Mouse (Mus musculus) erythroblast, embryonic 14.5 days (primary cell): ENCODE results near the gene Tradd. TPM values are rescaled to one million over a fixed set of nuclear protein-coding genes. Genes with fewer than 3 reads are reported as not detected.

Experiments used
- H3K27me3 ChIP-seq: 2 replicates; pipeline ENCODE4 v1.6.1; 2012; ENCODE audit warnings: inconsistent platforms; ENCODE audit not compliant: control insufficient read depth
- H3K36me3 ChIP-seq: 2 replicates; pipeline ENCODE4 v1.6.1; 2012; ENCODE audit warnings: mild to moderate bottlenecking, inconsistent platforms; ENCODE audit not compliant: control insufficient read depth
- H3K4me1 ChIP-seq: 2 replicates; pipeline ENCODE4 v1.6.1; 2012; ENCODE audit warnings: inconsistent platforms; ENCODE audit not compliant: control insufficient read depth
- H3K4me3 ChIP-seq: replicated peaks from 2 replicates; pipeline ENCODE3; 2012; ENCODE audit warnings: moderate library complexity, mild to moderate bottlenecking, inconsistent platforms
- H3K9me3 ChIP-seq: 2 replicates; pipeline ENCODE4 v1.6.1; 2012; ENCODE audit warnings: low read length, inconsistent platforms, mixed read lengths; ENCODE audit not compliant: control insufficient read depth
- GATA1 ChIP-seq: IDR thresholded peaks from 2 replicates; pipeline ENCODE4 v1.6.1; 2012; ENCODE audit warnings: low read length, inconsistent platforms, mixed read lengths
- TAL1 ChIP-seq: IDR thresholded peaks from 3 replicates; pipeline ENCODE4 v1.6.1; 2012; ENCODE audit warnings: low read length, inconsistent platforms, mixed read lengths
- polyA plus RNA-seq: library from polyadenylated mRNA; stranded (reverse); fragments of >175 nt; gene quantifications from 2 replicates; pipeline ENCODE4 v1.2.3, GENCODE M21; 2012

Tradd gene
- polyA plus RNA-seq, 1 experiment: 1.7 TPM

DNA sequence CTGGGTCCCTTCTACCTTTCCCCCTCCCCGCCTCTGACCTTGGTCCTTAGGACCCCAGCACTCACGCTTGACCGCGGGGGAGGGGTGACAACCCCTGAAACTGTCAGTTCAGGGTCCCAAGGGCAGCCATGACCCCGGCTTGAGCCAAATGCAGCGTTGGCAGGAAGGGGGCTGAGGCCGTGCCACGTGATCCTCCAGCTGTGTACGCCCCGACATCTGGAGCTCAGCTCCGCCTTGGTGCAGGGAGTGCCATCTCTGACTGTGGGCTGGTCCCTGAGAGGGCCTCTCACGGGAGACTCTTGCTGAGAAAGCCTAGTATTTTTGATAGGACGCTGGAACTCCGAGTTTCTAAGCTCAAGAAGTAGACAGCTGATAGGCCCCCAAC lies 9.5 kb downstream of the Tradd start, which contains the start of gene B3gnt9:
B3gnt9 (minus strand) TSS at position 188 of the 385 bp plus-strand sequence.
- H3K36me3 ChIP-seq: peaks cover 50% of the 10 kb centered on the region
- H3K4me1 ChIP-seq: peaks cover 53% of the 10 kb centered on the region
- H3K9me3 ChIP-seq: no peaks in the 10 kb centered on the region; the same call in 1 of the 2 replicates
- TF ChIP-seq GATA1: no peak
- TF ChIP-seq TAL1: no peak
- H3K4me3 ChIP-seq: peak within 1 kb of the TSS; percentile 83
- H3K27me3 ChIP-seq: peaks cover 23% of the 10 kb centered on the region

DNA sequence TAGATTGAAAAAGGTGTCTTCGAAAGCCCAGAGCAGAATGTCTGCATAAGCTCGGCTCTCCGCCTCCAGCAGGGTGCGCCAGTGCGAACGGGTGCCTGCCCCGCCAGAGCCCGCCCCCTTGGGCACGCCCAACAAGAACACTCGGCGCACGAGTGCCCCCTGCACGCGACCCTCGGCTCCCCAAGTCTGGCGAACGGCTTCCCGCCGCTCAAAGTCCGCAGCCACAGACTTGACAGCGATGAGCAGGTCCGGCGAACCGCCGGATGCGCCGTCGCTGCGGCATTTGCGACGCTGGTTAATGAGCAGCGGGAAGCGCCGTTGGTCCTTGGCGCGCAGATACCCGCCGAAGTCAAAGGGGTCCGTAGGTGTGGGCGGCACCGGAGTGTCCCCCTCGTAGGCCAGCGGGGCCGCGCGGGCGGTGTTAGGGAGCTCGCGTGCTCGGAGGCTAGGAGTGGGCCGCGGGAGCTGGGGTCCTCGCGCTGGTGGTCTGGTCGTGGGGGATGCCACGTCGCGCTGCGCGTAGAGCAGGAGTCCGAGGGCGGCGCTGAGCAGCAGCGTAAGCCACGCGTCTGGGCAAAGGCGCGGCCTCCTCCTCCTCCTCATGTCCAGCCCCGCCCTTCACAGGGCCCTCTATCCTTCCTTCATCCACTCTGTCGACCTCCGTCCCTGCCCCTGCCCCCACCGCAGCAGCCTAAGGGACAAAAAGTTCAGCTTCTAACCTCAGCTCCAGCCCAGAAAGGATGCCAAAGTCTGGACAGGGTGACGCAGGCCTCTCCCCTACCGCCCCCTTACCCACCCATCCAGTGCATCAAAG lies 10.1 kb downstream of the Tradd start:
- H3K4me3 ChIP-seq: peak overlapping the region; percentile 83
- H3K27me3 ChIP-seq: peaks cover 17% of the 10 kb centered on the region
- peaks cover 47% of the 10 kb centered on the region for H3K4me1 ChIP-seq
- H3K36me3 ChIP-seq: peaks cover 56% of the 10 kb centered on the region
- no peaks in the 10 kb centered on the region; the same call in 1 of the 2 replicates for H3K9me3 ChIP-seq
- TF ChIP-seq GATA1 (no peak), TAL1 (no peak)

DNA sequence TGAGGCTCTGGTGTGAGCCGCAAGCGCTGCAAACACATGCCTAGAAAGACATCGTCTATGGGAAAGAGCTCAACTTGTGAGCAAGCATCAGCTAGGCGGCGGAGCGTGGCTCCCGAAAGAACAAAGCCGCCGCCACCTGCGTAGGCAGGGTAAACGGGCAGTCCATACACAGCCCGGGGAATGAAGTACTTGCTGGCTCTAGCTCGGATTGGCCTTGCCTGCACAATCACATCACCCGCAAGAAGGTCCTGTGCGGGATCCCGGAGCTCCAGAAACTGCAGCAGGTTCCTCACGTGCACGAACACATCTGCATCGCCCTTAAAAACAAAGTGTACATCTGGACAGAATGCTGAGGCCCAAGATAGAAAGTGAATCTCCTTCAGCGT lies 10.7 kb downstream of the Tradd start:
- Histone ChIP-seq H3K4me3 (peak overlapping the region; percentile 83), H3K27me3 (peaks cover 11% of the 10 kb centered on the region), H3K4me1 (peaks cover 41% of the 10 kb centered on the region), H3K36me3 (peaks cover 58% of the 10 kb centered on the region), H3K9me3 (no peaks in the 10 kb centered on the region)
- TF ChIP-seq GATA1 (no peak), TAL1 (no peak)

DNA sequence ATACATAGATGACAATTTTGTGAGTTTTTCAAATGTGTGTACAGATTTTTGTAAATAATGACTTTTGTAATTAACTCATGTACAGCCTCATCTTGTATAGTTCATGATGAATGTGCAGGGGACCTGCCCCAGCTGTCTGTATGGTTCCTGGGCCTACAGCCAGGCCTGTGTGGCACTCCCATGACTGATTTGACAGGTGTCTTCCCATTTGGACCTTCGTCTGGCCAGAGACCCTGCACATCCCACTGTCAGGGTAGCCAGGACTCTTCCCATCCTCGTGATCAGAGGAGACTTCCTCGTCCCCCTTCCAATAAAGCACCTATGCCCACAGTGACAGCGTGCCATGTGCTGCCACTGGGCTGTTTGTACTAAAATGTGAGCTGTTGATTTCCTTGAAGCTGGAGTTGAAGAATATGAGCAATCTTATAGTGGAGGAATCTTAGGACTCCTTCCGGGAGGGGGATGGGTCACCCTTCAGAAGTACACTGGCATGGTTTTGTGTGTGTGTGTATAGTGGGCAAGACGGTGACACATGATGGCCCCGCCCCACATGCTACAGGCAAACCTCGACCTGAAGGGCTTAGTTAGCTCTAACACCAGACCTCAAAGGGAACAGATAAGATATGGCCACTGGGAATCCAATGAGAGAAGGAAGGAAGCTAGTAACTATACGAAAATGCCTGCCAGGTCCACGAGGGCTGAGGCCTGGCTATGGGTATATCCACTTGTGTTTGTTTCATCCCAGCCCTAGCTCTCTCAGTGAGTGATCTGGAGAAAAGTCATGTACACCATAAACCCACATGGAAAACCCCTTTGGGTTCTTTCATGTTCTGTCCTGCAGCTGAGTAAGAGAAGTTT lies 11.5 kb downstream of the Tradd start:
- H3K27me3 ChIP-seq: peaks cover 2% of the 10 kb centered on the region
- peaks cover 40% of the 10 kb centered on the region for H3K4me1 ChIP-seq
- H3K9me3 ChIP-seq: no peaks in the 10 kb centered on the region
- no peak for TF ChIP-seq GATA1
- TF ChIP-seq TAL1: no peak
- H3K36me3 ChIP-seq: peaks cover 64% of the 10 kb centered on the region
- no peak overlapping the region for H3K4me3 ChIP-seq

DNA sequence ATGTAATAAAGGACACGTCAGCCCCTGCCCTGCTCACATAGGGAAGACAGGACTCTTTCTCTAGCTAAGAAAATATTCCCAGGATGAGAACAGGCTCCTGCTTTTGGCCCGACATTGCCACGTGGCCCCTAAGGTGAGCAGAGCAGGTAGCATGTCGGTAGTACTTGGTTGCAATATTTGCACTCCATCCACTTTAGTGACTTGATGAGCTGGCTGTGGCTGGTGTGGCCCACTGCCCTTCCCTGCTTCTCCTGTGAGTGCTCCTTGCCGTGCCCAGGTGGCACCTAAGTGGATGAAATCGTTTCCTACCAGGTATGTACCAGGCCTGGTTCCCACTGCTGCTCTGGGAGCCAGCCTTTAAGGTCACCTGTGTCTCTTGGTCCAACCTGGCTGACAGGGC lies 12.5 kb downstream of the Tradd start:
- Histone ChIP-seq H3K27me3 (no peaks in the 10 kb centered on the region), H3K4me1 (peaks cover 40% of the 10 kb centered on the region), H3K36me3 (peaks cover 73% of the 10 kb centered on the region), H3K9me3 (no peaks in the 10 kb centered on the region), H3K4me3 (no peak overlapping the region)
- TF ChIP-seq TAL1 (no peak), GATA1 (no peak)

DNA sequence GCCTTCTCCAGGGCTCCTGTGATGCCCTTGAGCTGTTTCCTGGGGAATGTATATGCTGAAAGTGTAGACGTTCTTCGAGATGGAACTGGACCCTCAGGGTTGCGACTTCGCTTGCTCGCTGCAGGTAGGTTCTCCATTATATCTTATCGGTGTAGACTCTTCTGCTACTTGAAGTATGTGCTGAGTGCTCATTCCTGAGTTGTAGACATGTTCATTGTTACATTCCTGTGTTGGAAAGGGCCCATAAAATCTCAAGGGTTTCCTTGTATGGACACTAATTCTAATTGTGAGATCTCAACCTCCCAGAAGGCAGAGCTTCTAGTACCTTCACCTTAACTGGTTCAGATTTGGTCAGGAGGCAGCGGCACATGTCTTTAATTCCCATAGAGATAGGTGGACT lies 23.4 kb downstream of the Tradd start:
- Histone ChIP-seq H3K9me3 (no peaks in the 10 kb centered on the region), H3K36me3 (peaks cover 89% of the 10 kb centered on the region)
- TF ChIP-seq TAL1 (no peak), GATA1 (no peak)

DNA sequence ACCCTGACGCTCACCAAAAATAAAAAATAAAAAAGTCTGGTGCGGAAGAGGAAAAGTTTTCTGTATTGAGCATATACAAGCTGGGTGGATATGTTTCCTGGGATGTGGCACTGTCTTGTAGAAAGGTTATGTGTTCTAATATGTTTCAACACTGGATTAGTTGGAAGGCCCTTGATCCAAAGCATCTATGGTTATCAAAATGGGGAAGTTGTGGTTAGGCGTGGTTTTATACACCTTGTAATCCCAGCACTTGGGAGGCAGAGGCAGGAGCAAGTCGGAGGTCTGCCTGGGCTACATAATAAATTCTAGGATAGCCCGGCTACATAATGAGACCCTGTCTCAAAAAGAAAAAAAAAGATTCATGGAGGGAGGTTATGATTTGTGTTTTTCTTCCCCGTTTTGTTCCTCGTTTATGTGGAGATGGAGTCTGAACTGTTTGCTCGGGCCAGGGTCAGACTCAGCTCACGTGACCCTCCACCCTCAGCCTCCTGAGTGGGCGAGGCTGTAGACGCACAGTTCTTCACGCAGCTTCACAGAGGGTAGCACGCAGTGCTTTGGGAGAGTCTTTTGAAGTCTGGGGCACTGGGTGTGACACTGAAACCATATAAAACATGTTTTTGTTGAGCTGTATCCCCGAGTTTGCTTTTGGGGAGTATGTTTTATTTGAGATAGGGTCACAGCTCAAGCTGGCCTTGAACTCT lies 26.8 kb downstream of the Tradd start:
- H3K9me3 ChIP-seq: no peaks in the 10 kb centered on the region
- no peak overlapping the region for H3K4me3 ChIP-seq
- peaks cover 20% of the 10 kb centered on the region for H3K4me1 ChIP-seq
- H3K36me3 ChIP-seq: peaks cover 93% of the 10 kb centered on the region
- H3K27me3 ChIP-seq: no peaks in the 10 kb centered on the region
- TF ChIP-seq TAL1 (no peak), GATA1 (no peak)

More for the DNA sequence above, 23.4 kb downstream of the Tradd start:
- Histone ChIP-seq H3K4me1 (0 out of 2 replicates have a peak, but pooled peaks cover 2% of the 10 kb centered on the region), H3K27me3 (no peaks in the 10 kb centered on the region), H3K4me3 (no peak overlapping the region)

DNA sequence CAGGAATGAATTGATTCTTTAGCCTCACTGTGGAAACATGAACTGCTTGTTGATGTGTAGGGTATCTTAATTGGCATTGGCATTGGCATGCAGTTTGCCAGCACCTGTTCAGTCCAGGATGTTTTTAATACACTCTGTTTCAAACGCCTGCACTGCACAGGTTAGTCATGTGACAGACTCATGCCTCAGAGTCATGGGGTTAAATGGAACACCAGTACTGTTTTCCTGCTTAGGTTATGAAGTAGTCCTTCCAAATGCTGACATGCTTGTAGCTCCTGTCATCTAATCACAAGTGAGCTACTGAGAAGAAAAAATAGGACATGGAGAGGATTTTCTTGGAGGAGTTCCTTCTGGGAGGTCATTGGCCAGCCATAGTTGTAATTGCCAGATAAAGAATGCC lies 29.2 kb downstream of the Tradd start:
- TF ChIP-seq TAL1 (no peak), GATA1 (no peak)
- Histone ChIP-seq H3K9me3 (no peaks in the 10 kb centered on the region), H3K27me3 (no peaks in the 10 kb centered on the region), H3K4me3 (no peak overlapping the region), H3K4me1 (peaks cover 40% of the 10 kb centered on the region), H3K36me3 (peaks cover 87% of the 10 kb centered on the region)
